ENCODE assay signal across 28 mouse cellular contexts in genomic region chr5:67969536-67969935, GRCm38 (mm10). TPM values are rescaled to one million over a fixed set of nuclear protein-coding genes. Genes with fewer than 3 reads are reported as not detected.
DNase-seq lines count a peak whose midpoint lies in the region; ATAC-seq and TF ChIP-seq lines count a peak whose summit lies in the region.
"Had no signal": no experiment of that assay in that cellular context is flagged by ENCODE, and none has a peak within 500 bp of the region (broad histone marks: within the 10 kb centered on the region; RNA-seq: fewer than 3 reads in every experiment).

No protein-coding gene starts in this region.

- no peaks in the 10 kb centered on the region for H3K27me3 ChIP-seq in neural tube, embryonic 12.5 days (replicated peaks)
- H3K27me3 ChIP-seq in forebrain, postnatal 0 days (ENCODE audit: insufficient read depth, low read length): no peaks in the 10 kb centered on the region
- no peaks in the 10 kb centered on the region for H3K27me3 ChIP-seq in midbrain, embryonic 15.5 days (replicated peaks)
- H3K27me3 ChIP-seq: lung, embryonic 15.5 days; midbrain, embryonic 12.5 days; stomach, embryonic 15.5 days had no signal

- H3K4me3 ChIP-seq in neural tube, embryonic 12.5 days: no peak overlapping the region
- H3K4me3 ChIP-seq in forebrain, postnatal 0 days (ENCODE audit: low read depth, low read length): no peak overlapping the region
- H3K4me3 ChIP-seq in midbrain, embryonic 15.5 days: no peak overlapping the region
- H3K4me3 ChIP-seq: heart, adult 2 months; layer of hippocampus, adult 2 months; lung, embryonic 15.5 days; midbrain, embryonic 12.5 days; stomach, embryonic 15.5 days had no signal

- H3K9me3 ChIP-seq in neural tube, embryonic 12.5 days: no peaks in the 10 kb centered on the region
- no peaks in the 10 kb centered on the region for H3K9me3 ChIP-seq in forebrain, postnatal 0 days (ENCODE audit: low read length)
- H3K9me3 ChIP-seq in midbrain, embryonic 15.5 days: no peaks in the 10 kb centered on the region
- H3K9me3 ChIP-seq: lung, embryonic 15.5 days; midbrain, embryonic 12.5 days; stomach, embryonic 15.5 days had no signal

- no peak overlapping the region for H3K9ac ChIP-seq in neural tube, embryonic 12.5 days
- no peak overlapping the region for H3K9ac ChIP-seq in forebrain, postnatal 0 days
- no peak overlapping the region for H3K9ac ChIP-seq in midbrain, embryonic 15.5 days
- H3K9ac ChIP-seq: liver, embryonic 14.5 days; lung, embryonic 15.5 days; midbrain, embryonic 12.5 days; stomach, embryonic 15.5 days had no signal

- H3K4me2 ChIP-seq in neural tube, embryonic 12.5 days (replicated peaks): no peak overlapping the region
- H3K4me2 ChIP-seq in forebrain, postnatal 0 days (ENCODE audit: low read depth): no peak overlapping the region
- H3K4me2 ChIP-seq in midbrain, embryonic 15.5 days: no peak overlapping the region
- H3K4me2 ChIP-seq: lung, embryonic 15.5 days; midbrain, embryonic 12.5 days; stomach, embryonic 15.5 days had no signal

- no peak for TF ChIP-seq CTCF in forebrain, postnatal 0 days (IDR thresholded peaks at IDR 0.05; ENCODE audit: low read depth)

- H3K36me3 ChIP-seq in neural tube, embryonic 12.5 days: no peaks in the 10 kb centered on the region
- H3K36me3 ChIP-seq in forebrain, postnatal 0 days (ENCODE audit: insufficient read depth): no peaks in the 10 kb centered on the region
- H3K36me3 ChIP-seq in midbrain, embryonic 15.5 days (replicated peaks): no peaks in the 10 kb centered on the region
- H3K36me3 ChIP-seq: lung, embryonic 15.5 days; midbrain, embryonic 12.5 days; stomach, embryonic 15.5 days had no signal

- ATAC-seq in neural tube, embryonic 12.5 days (ENCODE audit: low FRiP score, low read depth): peak; percentile 77
- peak; percentile 64; the same call in 1 of the 2 replicates for ATAC-seq in forebrain, postnatal 0 days
- peak; percentile 58 for ATAC-seq in midbrain, embryonic 15.5 days (replicated peaks)

- H3K27ac ChIP-seq in neural tube, embryonic 12.5 days: no peak overlapping the region
- no peak overlapping the region for H3K27ac ChIP-seq in forebrain, postnatal 0 days (ENCODE audit: low read depth, low read length)
- no peak overlapping the region for H3K27ac ChIP-seq in midbrain, embryonic 15.5 days
- H3K27ac ChIP-seq: heart, adult 2 months; layer of hippocampus, adult 2 months; liver, embryonic 14.5 days; lung, embryonic 15.5 days; macrophage; midbrain, embryonic 12.5 days; stomach, embryonic 15.5 days had no signal

- H3K4me1 ChIP-seq in neural tube, embryonic 12.5 days: no peaks in the 10 kb centered on the region
- H3K4me1 ChIP-seq in forebrain, postnatal 0 days (ENCODE audit: insufficient read depth): no peaks in the 10 kb centered on the region
- no peaks in the 10 kb centered on the region for H3K4me1 ChIP-seq in midbrain, embryonic 15.5 days
- H3K4me1 ChIP-seq: lung, embryonic 15.5 days; midbrain, embryonic 12.5 days; stomach, embryonic 15.5 days had no signal

- DNase-seq in neural tube, embryonic 10.5 days (ENCODE audit: extremely low spot score, low spot score): no peak
- peak; percentile 16 for DNase-seq in forebrain, postnatal 0 days
- DNase-seq in urinary bladder, postnatal 36 days (ENCODE audit: low spot score in 2 of 2): no peak
- no peak for DNase-seq in retina, postnatal 1 day
- DNase-seq in cerebellum, postnatal 25 days: no peak
- DNase-seq: adrenal gland, adult 2 months; cerebellum, adult 9-10 months; gastrocnemius, postnatal 25 days; heart, adult 2 months; kidney, adult 11 months; kidney, postnatal 10 days; right cerebral cortex, postnatal 25 days; thymus, adult 2 months had no signal

- 56% methylated on average over 7 of the region's 7 CpGs for WGBS in neural tube, embryonic 12.5 days
- WGBS in forebrain, postnatal 0 days: 29% methylated on average over 7 of the region's 7 CpGs
- 49% methylated on average over 7 of the region's 7 CpGs for WGBS in midbrain, embryonic 15.5 days

RNA-seq across cellular contexts. Expression of gene Gm21905, which starts 23.3 kb away (rescaled TPM):
- not detected in 2 replicates for polyA plus RNA-seq in neural tube, embryonic 12.5 days (2016; fragmentation: Nextera tagmentation; extraction: Ambion mirVana)
- total RNA-seq in forebrain, postnatal 0 days (2014; rRNA removed): not detected in 2 replicates
- polyA plus RNA-seq in forebrain, postnatal 0 days (2015; fragmentation: Nextera tagmentation; extraction: Ambion mirVana): not detected in 2 replicates
- polyA plus RNA-seq in midbrain, embryonic 15.5 days (2015; fragmentation: Nextera tagmentation; extraction: Ambion mirVana): not detected in 2 replicates
- total RNA-seq: adrenal gland, adult 2 months; gastrocnemius, postnatal 25 days; heart, adult 2 months; layer of hippocampus, adult 2 months; left cerebral cortex, postnatal 25 days had no signal
- polyA plus RNA-seq: adrenal gland, adult 2 months; C2C12; cortical plate, adult 2 months; embryonic facial prominence, embryonic 11.5 days; heart, adult 2 months; heart, embryonic 16.5 days; limb, embryonic 14.5 days; liver, embryonic 14.5 days; lung, embryonic 15.5 days; macrophage; midbrain, embryonic 12.5 days; spleen, adult 2 months; stomach, embryonic 15.5 days; thymus, adult 2 months had no signal

RNA-seq across cellular contexts. Expression of gene Gm5108, which starts 28.1 kb away (rescaled TPM):
- polyA plus RNA-seq in neural tube, embryonic 12.5 days (2016; fragmentation: Nextera tagmentation; extraction: Ambion mirVana): not detected in 2 replicates
- total RNA-seq in forebrain, postnatal 0 days (2014; rRNA removed): not detected in 2 replicates
- polyA plus RNA-seq in forebrain, postnatal 0 days (2015; fragmentation: Nextera tagmentation; extraction: Ambion mirVana): not detected in 2 replicates
- polyA plus RNA-seq in midbrain, embryonic 15.5 days (2015; fragmentation: Nextera tagmentation; extraction: Ambion mirVana): not detected in 2 replicates
- total RNA-seq: adrenal gland, adult 2 months; gastrocnemius, postnatal 25 days; heart, adult 2 months; layer of hippocampus, adult 2 months; left cerebral cortex, postnatal 25 days had no signal
- polyA plus RNA-seq: adrenal gland, adult 2 months; C2C12; cortical plate, adult 2 months; embryonic facial prominence, embryonic 11.5 days; heart, adult 2 months; heart, embryonic 16.5 days; limb, embryonic 14.5 days; liver, embryonic 14.5 days; lung, embryonic 15.5 days; macrophage; midbrain, embryonic 12.5 days; spleen, adult 2 months; stomach, embryonic 15.5 days; thymus, adult 2 months had no signal
